Mouse (Mus musculus) G1E-ER4 (cell line): ENCODE data around the gene Alkbh7. TPM values are rescaled to one million over a fixed set of nuclear protein-coding genes. Genes with fewer than 3 reads are reported as not detected.

Source experiments
- GATA1 ChIP-seq: IDR thresholded peaks from one replicate; pipeline ENCODE4 v1.8.0; 2012; ENCODE audit warnings: low read length, inconsistent platforms
- polyA plus RNA-seq: library from polyadenylated mRNA; stranded (reverse); fragments of >175 nt; gene quantifications from 2 replicates; pipeline ENCODE4 v1.2.3, GENCODE M21; 2012

Gene Alkbh7
- polyA plus RNA-seq, 1 experiment: 80.9 TPM

- no peak for TF ChIP-seq GATA1
These were observed 10.2 kb downstream of the Alkbh7 start for GRCm38 (mm10) chr17:57007137-57007905.

GRCm38 (mm10) chr17:57010911-57011235 lies 13.7 kb downstream of the Alkbh7 start:
- no peak for TF ChIP-seq GATA1

- TF ChIP-seq GATA1: no peak
These were observed 14.3 kb downstream of the Alkbh7 start, which contains the start of the genes Gtf2f1 and Gm17949 for GRCm38 (mm10) chr17:57011236-57012141. Gene Gtf2f1 (minus strand): TSS chr17:57011288. Gene Gm17949 (plus strand): TSS chr17:57011469.

- no peak for TF ChIP-seq GATA1
These were observed 15.2 kb downstream of the Alkbh7 start for GRCm38 (mm10) chr17:57012245-57012795.

- no peak for TF ChIP-seq GATA1
These were observed 22.6 kb downstream of the Alkbh7 start for GRCm38 (mm10) chr17:57019693-57020092.

- no peak for TF ChIP-seq GATA1
These were observed 23.8 kb downstream of the Alkbh7 start for GRCm38 (mm10) chr17:57020960-57021359.

GRCm38 (mm10) chr17:57027471-57027870 lies 30.3 kb downstream of the Alkbh7 start:
- TF ChIP-seq GATA1: no peak

GRCm38 (mm10) chr17:57029691-57030090 lies 32.6 kb downstream of the Alkbh7 start:
- no peak for TF ChIP-seq GATA1

- TF ChIP-seq GATA1: no peak
These were observed 34.0 kb downstream of the Alkbh7 start, which contains the start of gene Khsrp for GRCm38 (mm10) chr17:57030931-57031660. Gene Khsrp (minus strand): TSS chr17:57031522.

GRCm38 (mm10) chr17:57031661-57032420 lies 34.7 kb downstream of the Alkbh7 start:
- no peak for TF ChIP-seq GATA1

- TF ChIP-seq GATA1: no peak
These were observed 35.7 kb downstream of the Alkbh7 start for GRCm38 (mm10) chr17:57032854-57033253.

GRCm38 (mm10) chr17:57038978-57039377 lies 41.8 kb downstream of the Alkbh7 start:
- no peak for TF ChIP-seq GATA1

GRCm38 (mm10) chr17:57041554-57041953 lies 44.4 kb downstream of the Alkbh7 start, which contains the start of gene Slc25a41:
Gene Slc25a41 (minus strand): TSS chr17:57041654.
- no peak for TF ChIP-seq GATA1

- TF ChIP-seq GATA1: no peak
These were observed 50.3 kb downstream of the Alkbh7 start for GRCm38 (mm10) chr17:57047406-57047805.

- no peak for TF ChIP-seq GATA1
These were observed 51.7 kb downstream of the Alkbh7 start for GRCm38 (mm10) chr17:57048816-57049215.

Other genes with a start within 250 kb of the Alkbh7 start
- gene Nrtn, start 239.8 kb upstream of the Alkbh7 start, polyA plus RNA-seq: not detected in 2 replicates
- gene Dus3l, start 232.6 kb upstream of the Alkbh7 start, polyA plus RNA-seq: 61.6 and 67.0 TPM in 2 replicates
- gene Prr22, start 227.1 kb upstream of the Alkbh7 start, polyA plus RNA-seq: 3.0 and 3.4 TPM in 2 replicates
- gene Rfx2, start 166.3 kb upstream of the Alkbh7 start, polyA plus RNA-seq: 27.4 and 31.2 TPM in 2 replicates
- not detected in 2 replicates for gene Acsbg2, start 122.9 kb upstream of the Alkbh7 start, polyA plus RNA-seq
- gene 1700061G19Rik, start 121.9 kb upstream of the Alkbh7 start, polyA plus RNA-seq: not detected in 2 replicates
- 76.7 and 99.5 TPM in 2 replicates for gene Mllt1, start 61.9 kb upstream of the Alkbh7 start, polyA plus RNA-seq
- gene Acer1, start 15.2 kb upstream of the Alkbh7 start, polyA plus RNA-seq: not detected in 2 replicates
- gene Clpp, start 7.0 kb upstream of the Alkbh7 start, polyA plus RNA-seq: 185 and 272 TPM in 2 replicates
- not detected in 2 replicates for gene Pspn, start 2.7 kb downstream of the Alkbh7 start, polyA plus RNA-seq
- gene Gtf2f1, start 13.9 kb downstream of the Alkbh7 start, polyA plus RNA-seq: 210 and 212 TPM in 2 replicates
- gene Gm17949, start 14.1 kb downstream of the Alkbh7 start, polyA plus RNA-seq: 0.04 TPM in 1 of 2 replicates, not detected in the other
- gene Khsrp, start 34.2 kb downstream of the Alkbh7 start, polyA plus RNA-seq: 202 and 209 TPM in 2 replicates
- not detected in 2 replicates for gene Slc25a41, start 44.3 kb downstream of the Alkbh7 start, polyA plus RNA-seq
- gene Crb3, start 61.8 kb downstream of the Alkbh7 start, polyA plus RNA-seq: 0.12 and 0.19 TPM in 2 replicates
- gene Slc25a23, start 62.5 kb downstream of the Alkbh7 start, polyA plus RNA-seq: 22.4 and 24.4 TPM in 2 replicates
- 4.7 and 5.7 TPM in 2 replicates for gene Dennd1c, start 81.2 kb downstream of the Alkbh7 start, polyA plus RNA-seq
- gene Tubb4a, start 90.4 kb downstream of the Alkbh7 start, polyA plus RNA-seq: not detected in 2 replicates
- 1.8 and 2.5 TPM in 2 replicates for gene Tnfsf9, start 108.0 kb downstream of the Alkbh7 start, polyA plus RNA-seq
- gene Cd70, start 152.4 kb downstream of the Alkbh7 start, polyA plus RNA-seq: not detected in 2 replicates
- gene Tnfsf14, start 196.8 kb downstream of the Alkbh7 start, polyA plus RNA-seq: not detected in 2 replicates
- not detected in 2 replicates for gene C3, start 230.8 kb downstream of the Alkbh7 start, polyA plus RNA-seq